Mouse (Mus musculus) E14TG2a.4 (cell line): ENCODE results near the gene Ncoa7.

Experiments
- H3K27me3 ChIP-seq: 2 replicates; pipeline ENCODE4 v1.6.1; 2014; ENCODE audit warnings: low read length, control low read depth; ENCODE audit not compliant: insufficient read depth
- H3K36me3 ChIP-seq: 2 replicates; pipeline ENCODE4 v1.6.1; 2014; ENCODE audit warnings: low read length, control low read depth; ENCODE audit not compliant: insufficient read depth
- H3K4me1 ChIP-seq: replicated peaks from 2 replicates; pipeline ENCODE4 v1.6.1; 2014; ENCODE audit warnings: low read depth, low read length, control low read depth
- H3K4me3 ChIP-seq: replicated peaks from 2 replicates; pipeline ENCODE4 v1.5.1; 2014; ENCODE audit warnings: mild to moderate bottlenecking, low read length
- H3K9me3 ChIP-seq: 2 replicates; pipeline ENCODE4 v1.6.1; 2014; ENCODE audit warnings: low read length, control low read depth
- CTCF ChIP-seq: conservative IDR thresholded peaks from 2 replicates; pipeline ENCODE4 v1.5.1; 2014; ENCODE audit warnings: low read length
- NANOG ChIP-seq: IDR thresholded peaks from 2 replicates; pipeline ENCODE4 v1.6.1; 2014; ENCODE audit warnings: borderline replicate concordance, low read length, mixed read lengths
- POU5F1 ChIP-seq: IDR thresholded peaks from 2 replicates; pipeline ENCODE4 v1.6.1; 2014; ENCODE audit warnings: low read length, borderline replicate concordance

Ncoa7 gene

GRCm38 (mm10) chr10:30759360-30760147 lies 43.6 kb downstream of the Ncoa7 start:
- H3K9me3 ChIP-seq: peaks cover 2% of the 10 kb centered on the region; the same call in 1 of the 2 replicates
- no peak for TF ChIP-seq CTCF
- TF ChIP-seq POU5F1: no peak
- no peak for TF ChIP-seq NANOG
- H3K4me1 ChIP-seq: peaks cover 8% of the 10 kb centered on the region
- no peaks in the 10 kb centered on the region for H3K36me3 ChIP-seq
- H3K27me3 ChIP-seq: no peaks in the 10 kb centered on the region
- no peak overlapping the region for H3K4me3 ChIP-seq

GRCm38 (mm10) chr10:30756064-30756463 lies 47.1 kb downstream of the Ncoa7 start:
- Histone ChIP-seq H3K4me3 (no peak overlapping the region), H3K36me3 (no peaks in the 10 kb centered on the region), H3K9me3 (peaks cover 2% of the 10 kb centered on the region; the same call in 1 of the 2 replicates), H3K4me1 (no peaks in the 10 kb centered on the region; the same call in 1 of the 2 replicates), H3K27me3 (no peaks in the 10 kb centered on the region)
- TF ChIP-seq POU5F1: no peak
- no peak for TF ChIP-seq NANOG
- no peak for TF ChIP-seq CTCF

GRCm38 (mm10) chr10:30754825-30755457 lies 48.2 kb downstream of the Ncoa7 start:
- no peaks in the 10 kb centered on the region; the same call in 1 of the 2 replicates for H3K4me1 ChIP-seq
- peaks cover 2% of the 10 kb centered on the region; the same call in 1 of the 2 replicates for H3K9me3 ChIP-seq
- no peaks in the 10 kb centered on the region for H3K36me3 ChIP-seq
- no peak for TF ChIP-seq POU5F1
- TF ChIP-seq CTCF: no peak
- no peak for TF ChIP-seq NANOG
- H3K4me3 ChIP-seq: no peak overlapping the region
- H3K27me3 ChIP-seq: no peaks in the 10 kb centered on the region

GRCm38 (mm10) chr10:30754082-30754481 lies 49.0 kb downstream of the Ncoa7 start:
- no peak for TF ChIP-seq POU5F1
- Histone ChIP-seq H3K9me3 (peaks cover 2% of the 10 kb centered on the region; the same call in 1 of the 2 replicates), H3K27me3 (no peaks in the 10 kb centered on the region)

GRCm38 (mm10) chr10:30752485-30752884 lies 50.6 kb downstream of the Ncoa7 start:
- H3K9me3 ChIP-seq: no peaks in the 10 kb centered on the region
- no peaks in the 10 kb centered on the region; the same call in 1 of the 2 replicates for H3K4me1 ChIP-seq
- no peak for TF ChIP-seq POU5F1
- no peak for TF ChIP-seq NANOG
- no peak for TF ChIP-seq CTCF
- no peaks in the 10 kb centered on the region for H3K27me3 ChIP-seq
- H3K4me3 ChIP-seq: no peak overlapping the region
- H3K36me3 ChIP-seq: no peaks in the 10 kb centered on the region

More at GRCm38 (mm10) chr10:30754082-30754481, 49.0 kb downstream of the Ncoa7 start:
- no peak overlapping the region for H3K4me3 ChIP-seq
- no peaks in the 10 kb centered on the region for H3K36me3 ChIP-seq
- no peaks in the 10 kb centered on the region; the same call in 1 of the 2 replicates for H3K4me1 ChIP-seq

- no peaks in the 10 kb centered on the region for H3K27me3 ChIP-seq
- no peak overlapping the region for H3K4me3 ChIP-seq
- H3K4me1 ChIP-seq: peaks cover 2% of the 10 kb centered on the region; the same call in 1 of the 2 replicates
- no peaks in the 10 kb centered on the region for H3K36me3 ChIP-seq
- TF ChIP-seq CTCF: no peak
- H3K9me3 ChIP-seq: no peaks in the 10 kb centered on the region
Observed at GRCm38 (mm10) chr10:30751586-30751985, 51.5 kb downstream of the Ncoa7 start.

GRCm38 (mm10) chr10:30749807-30750206 lies 53.3 kb downstream of the Ncoa7 start:
- no peaks in the 10 kb centered on the region for H3K27me3 ChIP-seq
- peaks cover 13% of the 10 kb centered on the region for H3K4me1 ChIP-seq
- TF ChIP-seq NANOG (no peak), CTCF (no peak), POU5F1 (no peak)
- H3K4me3 ChIP-seq: no peak overlapping the region
- H3K9me3 ChIP-seq: no peaks in the 10 kb centered on the region
- no peaks in the 10 kb centered on the region for H3K36me3 ChIP-seq

GRCm38 (mm10) chr10:30745238-30745974 lies 57.7 kb downstream of the Ncoa7 start:
- Histone ChIP-seq H3K9me3 (no peaks in the 10 kb centered on the region), H3K36me3 (peaks cover 10% of the 10 kb centered on the region), H3K4me1 (peaks cover 30% of the 10 kb centered on the region), H3K4me3 (no peak overlapping the region), H3K27me3 (no peaks in the 10 kb centered on the region)
- TF ChIP-seq CTCF (no peak), NANOG (no peak), POU5F1 (no peak)
